Mouse (Mus musculus) liver, embryonic 14.5 days (tissue): ENCODE data around the gene Tsg101. TPM values are rescaled to one million over a fixed set of nuclear protein-coding genes. Genes with fewer than 3 reads are reported as not detected.

Experiments used
- ATAC-seq: fragments of 200-750 bp; cut with Nextera tagmentation; 2 replicates; pipeline ENCODE4 v1.8.0; 2017; ENCODE audit warnings: moderate number of reproducible peaks, mild to moderate bottlenecking, moderate library complexity; ENCODE audit not compliant: insufficient read depth
- DNase-seq, 3 experiments: peaks; one replicate each; pipeline ENCODE4 v3.0.0-alpha.2; 2012 to 2013; ENCODE audit warnings: low read depth in 3 of 3, low spot score in 3 of 3
- H3K27ac ChIP-seq: fragments of 300-500 bp; sonication (generic); 2 replicates; pipeline ENCODE4 v1.5.1; 2014; ENCODE audit warnings: moderate library complexity, mild to moderate bottlenecking, control low read depth, inconsistent platforms
- H3K27me3 ChIP-seq: fragments of 300-500 bp; sonication (generic); 2 replicates; pipeline ENCODE4 v1.6.1; 2014; ENCODE audit warnings: mild to moderate bottlenecking, low read length, moderate library complexity; ENCODE audit not compliant: control insufficient read depth, insufficient read depth
- H3K36me3 ChIP-seq: fragments of 300-500 bp; sonication (generic); replicated peaks from 2 replicates; pipeline ENCODE4 v1.6.1; 2014; ENCODE audit warnings: low read depth; ENCODE audit not compliant: control insufficient read depth, insufficient read depth
- H3K4me1 ChIP-seq, 2 experiments: fragments of 200-500 bp in 1 of 2; fragments of 300-500 bp in 1 of 2; sonication (generic) in 1 of 2; replicated peaks; 2 replicates each; pipeline ENCODE4 v1.6.1; 2012 to 2014; ENCODE audit warnings: antibody characterized with exemption in 1 of 2, inconsistent platforms in 1 of 2, low read length in 1 of 2; ENCODE audit not compliant: control insufficient read depth in 2 of 2, insufficient read depth in 2 of 2
- H3K4me2 ChIP-seq: fragments of 300-500 bp; sonication (generic); 2 replicates; pipeline ENCODE4 v1.6.1; 2014; ENCODE audit warnings: low read depth, mild to moderate bottlenecking, control low read depth, moderate library complexity
- H3K4me3 ChIP-seq, 2 experiments: fragments of 200-500 bp in 1 of 2; fragments of 300-500 bp in 1 of 2; sonication (generic) in 1 of 2; 2 replicates each; pipeline ENCODE4 v1.5.1; 2012 to 2014; ENCODE audit warnings: low read depth in 2 of 2, low read length in 2 of 2, mild to moderate bottlenecking in 2 of 2, control low read depth in 1 of 2, inconsistent platforms in 1 of 2, moderate library complexity in 1 of 2; ENCODE audit not compliant: insufficient read depth in 1 of 2
- H3K9ac ChIP-seq: fragments of 300-500 bp; sonication (generic); replicated peaks from 2 replicates; pipeline ENCODE4 v1.6.1; 2014; ENCODE audit warnings: mild to moderate bottlenecking, control low read depth, moderate library complexity
- H3K9me3 ChIP-seq: fragments of 300-500 bp; sonication (generic); 2 replicates; pipeline ENCODE4 v1.6.1; 2016; ENCODE audit warnings: low read length, mixed read lengths; ENCODE audit not compliant: control insufficient read depth
- CTCF ChIP-seq: IDR thresholded peaks from 2 replicates; pipeline ENCODE4 v1.5.1; 2016; ENCODE audit warnings: antibody characterized with exemption, low read depth, control low read depth
- EP300 ChIP-seq: IDR thresholded peaks from 2 replicates; pipeline ENCODE4 v1.6.1; 2016; ENCODE audit warnings: antibody characterized with exemption, low read depth
- WGBS: fragments of 180-500 bp; shearing (Covaris S2); extraction: QIAGEN DNeasy Blood & Tissue Kit; methylation state at CpG from one replicate; pipeline ENCODE4 v1.1.7; 2014; ENCODE audit not compliant: insufficient replicate concordance; 5-methylcytosine and 5-hydroxymethylcytosine counted together
- polyA plus RNA-seq, 2 experiments: library from polyadenylated mRNA; depleted of rRNA in 1 of 2; stranded (reverse) in 1 of 2; unstranded in 1 of 2; fragments of >200 nt; fragmentation: Nextera tagmentation in 1 of 2; extraction: Ambion mirVana in 1 of 2; gene quantifications; 2 replicates each; pipeline versions ENCODE4 v1.2.1 to v1.2.3; 2012 to 2014

The Tsg101 gene
- polyA plus RNA-seq, 2 experiments, result 18.8 to 67.3 TPM

- 49% methylated on average over 5 of the region's 5 CpGs for WGBS
- Histone ChIP-seq H3K36me3 (no peaks in the 10 kb centered on the region), H3K4me3 (no peak overlapping the region), H3K27ac (no peak overlapping the region), H3K9me3 (no peaks in the 10 kb centered on the region), H3K27me3 (no peaks in the 10 kb centered on the region), H3K4me2 (no peak overlapping the region), H3K4me1 (peaks cover 6 to 30% of the 10 kb centered on the region in 2 experiments), H3K9ac (no peak overlapping the region)
- no peak for ATAC-seq
- no peak for DNase-seq
- TF ChIP-seq EP300 (no peak), CTCF (no peak)
Observed at GRCm38 (mm10) chr7:46839861-46840260, 79.9 kb downstream of the Tsg101 start.

DNA sequence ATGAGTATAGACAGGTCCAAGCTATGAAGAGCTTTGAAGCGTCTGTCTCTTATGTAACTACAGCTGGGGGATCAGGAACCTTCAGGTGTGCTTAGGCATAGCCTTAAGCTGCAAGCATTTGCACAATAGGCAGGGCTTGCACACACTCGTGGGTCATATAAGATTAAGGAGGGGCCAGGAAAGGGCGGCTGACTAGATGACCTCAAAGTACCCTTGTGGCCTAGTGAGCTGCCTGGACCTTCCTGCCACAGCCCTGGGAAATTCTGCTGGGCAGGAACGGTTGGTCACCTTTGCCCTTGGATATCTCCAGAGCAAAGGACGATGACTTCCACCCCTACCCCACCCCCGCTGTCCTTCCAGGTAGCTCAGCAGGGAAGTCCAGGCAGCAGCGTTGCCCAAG lies 80.3 kb downstream of the Tsg101 start:
- Histone ChIP-seq H3K9me3 (no peaks in the 10 kb centered on the region), H3K4me3 (no peak overlapping the region), H3K27me3 (no peaks in the 10 kb centered on the region), H3K9ac (no peak overlapping the region), H3K4me1 (peaks cover 6 to 28% of the 10 kb centered on the region in 2 experiments), H3K4me2 (no peak overlapping the region), H3K36me3 (no peaks in the 10 kb centered on the region), H3K27ac (no peak overlapping the region)
- ATAC-seq (peak; percentile 16; the same call in 1 of the 2 replicates), DNase-seq (no peak)
- WGBS, result 30% methylated on average over 7 of the region's 7 CpGs
- TF ChIP-seq EP300 (no peak), CTCF (no peak)

Other genes with a start within 250 kb of the Tsg101 start
- gene Tph1, start 247.4 kb downstream of the Tsg101 start, polyA plus RNA-seq (2012; rRNA removed), result not detected in 2 replicates
- not detected in 2 replicates for gene Tph1, start 247.4 kb downstream of the Tsg101 start, polyA plus RNA-seq (2014; fragmentation: Nextera tagmentation; extraction: Ambion mirVana)
- 4.4 and 6.6 TPM in 2 replicates for gene Saal1, start 209.3 kb downstream of the Tsg101 start, polyA plus RNA-seq (2012; rRNA removed)
- 15.1 and 17.6 TPM in 2 replicates for gene Saal1, start 209.3 kb downstream of the Tsg101 start, polyA plus RNA-seq (2014; fragmentation: Nextera tagmentation; extraction: Ambion mirVana)
- 0.37 and 1.0 TPM in 2 replicates for gene Saa3, start 204.3 kb downstream of the Tsg101 start, polyA plus RNA-seq (2012; rRNA removed)
- gene Saa3, start 204.3 kb downstream of the Tsg101 start, polyA plus RNA-seq (2014; fragmentation: Nextera tagmentation; extraction: Ambion mirVana), result 2.8 and 3.4 TPM in 2 replicates
- 7.1 and 9.6 TPM in 2 replicates for gene Saa4, start 187.4 kb downstream of the Tsg101 start, polyA plus RNA-seq (2012; rRNA removed)
- gene Saa4, start 187.4 kb downstream of the Tsg101 start, polyA plus RNA-seq (2014; fragmentation: Nextera tagmentation; extraction: Ambion mirVana), result 5.8 and 5.9 TPM in 2 replicates
- gene Saa1, start 177.0 kb downstream of the Tsg101 start, polyA plus RNA-seq (2012; rRNA removed), result not detected in 2 replicates
- gene Saa1, start 177.0 kb downstream of the Tsg101 start, polyA plus RNA-seq (2014; fragmentation: Nextera tagmentation; extraction: Ambion mirVana), result not detected in 2 replicates
- not detected in 2 replicates for gene Saa2, start 168.2 kb downstream of the Tsg101 start, polyA plus RNA-seq (2012; rRNA removed)
- not detected in 2 replicates for gene Saa2, start 168.2 kb downstream of the Tsg101 start, polyA plus RNA-seq (2014; fragmentation: Nextera tagmentation; extraction: Ambion mirVana)
- 5.3 and 6.3 TPM in 2 replicates for gene Hps5, start 123.9 kb downstream of the Tsg101 start, polyA plus RNA-seq (2012; rRNA removed)
- 4.1 and 4.3 TPM in 2 replicates for gene Hps5, start 123.9 kb downstream of the Tsg101 start, polyA plus RNA-seq (2014; fragmentation: Nextera tagmentation; extraction: Ambion mirVana)
- 8.1 and 13.4 TPM in 2 replicates for gene Gtf2h1, start 123.9 kb downstream of the Tsg101 start, polyA plus RNA-seq (2012; rRNA removed)
- 27.8 and 33.1 TPM in 2 replicates for gene Gtf2h1, start 123.9 kb downstream of the Tsg101 start, polyA plus RNA-seq (2014; fragmentation: Nextera tagmentation; extraction: Ambion mirVana)
- gene Ldha, start 78.5 kb downstream of the Tsg101 start, polyA plus RNA-seq (2012; rRNA removed), result 339 and 356 TPM in 2 replicates
- gene Ldha, start 78.5 kb downstream of the Tsg101 start, polyA plus RNA-seq (2014; fragmentation: Nextera tagmentation; extraction: Ambion mirVana), result 1,026 and 1,104 TPM in 2 replicates
- 0.11 and 0.17 TPM in 2 replicates for gene Ldhc, start 58.8 kb downstream of the Tsg101 start, polyA plus RNA-seq (2012; rRNA removed)
- gene Ldhc, start 58.8 kb downstream of the Tsg101 start, polyA plus RNA-seq (2014; fragmentation: Nextera tagmentation; extraction: Ambion mirVana), result 0.09 and 0.21 TPM in 2 replicates
- 2.8 and 3.9 TPM in 2 replicates for gene Uevld, start 38.6 kb upstream of the Tsg101 start, polyA plus RNA-seq (2012; rRNA removed)
- 5.8 and 6.4 TPM in 2 replicates for gene Uevld, start 38.6 kb upstream of the Tsg101 start, polyA plus RNA-seq (2014; fragmentation: Nextera tagmentation; extraction: Ambion mirVana)
- not detected in 2 replicates for gene Gm9999, start 63.6 kb upstream of the Tsg101 start, polyA plus RNA-seq (2012; rRNA removed)
- not detected in 2 replicates for gene Gm9999, start 63.6 kb upstream of the Tsg101 start, polyA plus RNA-seq (2014; fragmentation: Nextera tagmentation; extraction: Ambion mirVana)
- gene Spty2d1, start 88.4 kb upstream of the Tsg101 start, polyA plus RNA-seq (2012; rRNA removed), result 3.5 and 5.9 TPM in 2 replicates
- 10.1 and 10.4 TPM in 2 replicates for gene Spty2d1, start 88.4 kb upstream of the Tsg101 start, polyA plus RNA-seq (2014; fragmentation: Nextera tagmentation; extraction: Ambion mirVana)
- gene Tmem86a, start 130.6 kb upstream of the Tsg101 start, polyA plus RNA-seq (2012; rRNA removed), result 12.6 and 14.8 TPM in 2 replicates
- gene Tmem86a, start 130.6 kb upstream of the Tsg101 start, polyA plus RNA-seq (2014; fragmentation: Nextera tagmentation; extraction: Ambion mirVana), result 16.6 and 16.9 TPM in 2 replicates
- 0.16 TPM in 1 of 2 replicates, not detected in the other for gene Ptpn5, start 213.7 kb upstream of the Tsg101 start, polyA plus RNA-seq (2012; rRNA removed)
- not detected in 2 replicates for gene Ptpn5, start 213.7 kb upstream of the Tsg101 start, polyA plus RNA-seq (2014; fragmentation: Nextera tagmentation; extraction: Ambion mirVana)